Mouse (Mus musculus) heart, postnatal 0 days (tissue): ENCODE results near the gene Nmrk2. TPM values are rescaled to one million over a fixed set of nuclear protein-coding genes. Genes with fewer than 3 reads are reported as not detected.
"Not testable (repeated sequence)": the region's sequence is repeated elsewhere in the genome, so short reads cannot be mapped to it uniquely, and the experiment has no call there.

Experiments
- ATAC-seq: fragments of 200-750 bp; cut with Nextera tagmentation; 2 replicates; pipeline ENCODE4 v1.8.0; 2017; ENCODE audit warnings: low read depth, moderate number of reproducible peaks, moderate library complexity; ENCODE audit not compliant: insufficient read depth
- DNase-seq: peaks from one replicate; pipeline ENCODE4 v3.0.0-alpha.2; 2016; ENCODE audit warnings: low spot score
- H3K27ac ChIP-seq: fragments of 300-500 bp; sonication (generic); 2 replicates; pipeline ENCODE4 v1.5.1; 2014; ENCODE audit warnings: low read depth, mild to moderate bottlenecking
- H3K27me3 ChIP-seq: fragments of 300-500 bp; sonication (generic); 2 replicates; pipeline ENCODE4 v1.6.1; 2014; ENCODE audit warnings: low read length, mixed read lengths; ENCODE audit not compliant: control insufficient read depth, insufficient read depth
- H3K36me3 ChIP-seq: fragments of 300-500 bp; sonication (generic); replicated peaks from 2 replicates; pipeline ENCODE4 v1.6.1; 2014; ENCODE audit warnings: low read length, mixed read lengths; ENCODE audit not compliant: control insufficient read depth, insufficient read depth
- H3K4me1 ChIP-seq: fragments of 300-500 bp; sonication (generic); 2 replicates; pipeline ENCODE4 v1.6.1; 2014; ENCODE audit warnings: antibody characterized with exemption; ENCODE audit not compliant: control insufficient read depth, insufficient read depth
- H3K4me2 ChIP-seq: fragments of 300-500 bp; sonication (generic); 2 replicates; pipeline ENCODE4 v1.6.1; 2014; ENCODE audit warnings: low read depth, mild to moderate bottlenecking, low read length, moderate library complexity
- H3K4me3 ChIP-seq: fragments of 300-500 bp; sonication (generic); 2 replicates; pipeline ENCODE4 v1.5.1; 2014; ENCODE audit warnings: low read depth, low read length
- H3K9ac ChIP-seq: fragments of 300-500 bp; sonication (generic); replicated peaks from 2 replicates; pipeline ENCODE4 v1.6.1; 2014; ENCODE audit warnings: low read depth, low read length, mixed read lengths
- H3K9me3 ChIP-seq: fragments of 300-500 bp; sonication (generic); replicated peaks from 2 replicates; pipeline ENCODE4 v1.6.1; 2016; ENCODE audit warnings: low read length; ENCODE audit not compliant: control insufficient read depth
- CTCF ChIP-seq: IDR thresholded peaks from 2 replicates; pipeline ENCODE4 v1.5.1; 2016; ENCODE audit warnings: antibody characterized with exemption, control low read depth, low read depth
- EP300 ChIP-seq: IDR thresholded peaks from 2 replicates; pipeline ENCODE4 v1.6.1; 2016; ENCODE audit warnings: antibody characterized with exemption, low read depth
- WGBS: fragments of 180-500 bp; shearing (Covaris S2); extraction: QIAGEN DNeasy Blood & Tissue Kit; methylation state at CpG from one replicate; pipeline ENCODE4 v1.1.7; 2014; 5-methylcytosine and 5-hydroxymethylcytosine counted together
- polyA plus RNA-seq: library from polyadenylated mRNA; unstranded; fragments of >200 nt; fragmentation: Nextera tagmentation; extraction: Ambion mirVana; gene quantifications from 2 replicates; pipeline ENCODE4 v1.2.1, GENCODE M21; 2015
- total RNA-seq: library from RNA; depleted of rRNA; stranded (reverse); fragments of >200 nt; gene quantifications from 2 replicates; pipeline ENCODE4 v1.2.3, GENCODE M21; 2014; ENCODE audit warnings: low replicate concordance

Gene Nmrk2
- total and polyA plus RNA-seq, 2 experiments from 2014 or later: 14.2 to 35.2 TPM

DNA sequence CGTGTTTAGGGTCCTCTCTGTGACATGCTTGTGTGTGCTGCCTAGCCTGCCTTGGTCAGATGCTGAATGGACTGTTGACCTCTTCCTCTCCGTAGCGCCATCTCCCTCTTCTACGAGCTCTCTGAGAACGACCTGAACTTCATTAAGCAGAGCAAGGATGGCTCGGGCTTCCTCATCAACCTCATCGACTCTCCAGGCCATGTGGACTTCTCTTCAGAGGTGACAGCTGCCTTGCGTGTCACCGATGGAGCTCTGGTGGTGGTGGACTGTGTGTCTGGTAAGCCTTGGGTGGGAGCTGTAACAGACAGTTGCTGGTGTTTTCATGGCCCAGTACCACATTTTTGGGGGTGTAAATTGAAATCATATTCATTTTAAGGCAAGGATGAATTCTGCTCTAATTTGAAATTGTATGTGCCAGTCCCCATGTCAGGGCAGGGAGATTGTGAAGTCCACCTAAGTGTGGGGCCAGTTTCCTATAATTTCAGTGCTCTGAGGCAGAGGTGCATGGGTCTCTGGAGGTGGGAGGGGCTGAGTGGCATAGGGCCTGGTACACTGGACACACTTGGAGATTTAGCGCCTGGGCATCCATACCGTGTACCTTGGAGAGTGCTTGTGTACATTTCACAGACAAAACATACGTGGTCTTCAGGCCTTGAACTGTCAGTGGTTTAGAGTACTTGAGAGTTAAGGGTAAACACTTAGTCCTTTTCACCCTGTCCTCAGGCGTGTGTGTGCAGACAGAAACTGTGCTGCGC lies 23.7 kb downstream of the Nmrk2 start:
- Histone ChIP-seq H3K9me3 (no peaks in the 10 kb centered on the region), H3K36me3 (peaks cover 52% of the 10 kb centered on the region), H3K27ac (0 out of 2 replicates have a peak overlapping the region, but pooled peaks have one; percentile 95), H3K9ac (peak overlapping the region; percentile 96), H3K27me3 (no peaks in the 10 kb centered on the region), H3K4me2 (peak overlapping the region; percentile 89), H3K4me3 (peak overlapping the region; percentile 88), H3K4me1 (peaks cover 20% of the 10 kb centered on the region)
- DNase-seq: peak; percentile 5
- ATAC-seq: no peak
- no peak for TF ChIP-seq EP300
- TF ChIP-seq CTCF: no peak
- WGBS: 42% methylated on average over 14 of the region's 14 CpGs

DNA sequence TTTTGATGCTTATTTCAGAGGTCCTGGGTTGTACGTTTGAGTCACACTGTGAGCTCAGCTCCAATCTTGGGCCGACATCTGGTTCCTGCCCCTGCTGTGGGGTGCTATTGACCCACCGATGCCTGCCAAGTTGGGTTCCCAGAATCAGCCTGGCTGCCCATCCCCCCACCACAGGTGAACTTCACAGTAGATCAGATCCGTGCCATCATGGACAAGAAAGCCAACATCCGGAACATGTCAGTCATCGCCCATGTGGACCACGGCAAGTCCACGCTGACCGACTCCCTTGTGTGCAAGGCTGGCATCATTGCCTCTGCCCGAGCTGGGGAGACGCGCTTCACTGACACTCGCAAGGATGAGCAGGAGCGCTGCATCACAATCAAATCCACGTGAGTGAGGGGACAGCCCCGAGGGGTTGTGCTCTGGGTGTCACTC lies 24.3 kb downstream of the Nmrk2 start:
- TF ChIP-seq EP300 (no peak), CTCF (no peak)
- Histone ChIP-seq H3K27me3 (no peaks in the 10 kb centered on the region), H3K4me1 (peaks cover 20% of the 10 kb centered on the region), H3K9ac (peak overlapping the region; percentile 96), H3K4me3 (peak overlapping the region; percentile 88), H3K36me3 (peaks cover 52% of the 10 kb centered on the region), H3K4me2 (peak overlapping the region; percentile 89), H3K27ac (peak overlapping the region; percentile 95), H3K9me3 (no peaks in the 10 kb centered on the region)
- ATAC-seq (no peak), DNase-seq (peak; percentile 11)
- WGBS: 3% methylated on average over 16 of the region's 16 CpGs

DNA sequence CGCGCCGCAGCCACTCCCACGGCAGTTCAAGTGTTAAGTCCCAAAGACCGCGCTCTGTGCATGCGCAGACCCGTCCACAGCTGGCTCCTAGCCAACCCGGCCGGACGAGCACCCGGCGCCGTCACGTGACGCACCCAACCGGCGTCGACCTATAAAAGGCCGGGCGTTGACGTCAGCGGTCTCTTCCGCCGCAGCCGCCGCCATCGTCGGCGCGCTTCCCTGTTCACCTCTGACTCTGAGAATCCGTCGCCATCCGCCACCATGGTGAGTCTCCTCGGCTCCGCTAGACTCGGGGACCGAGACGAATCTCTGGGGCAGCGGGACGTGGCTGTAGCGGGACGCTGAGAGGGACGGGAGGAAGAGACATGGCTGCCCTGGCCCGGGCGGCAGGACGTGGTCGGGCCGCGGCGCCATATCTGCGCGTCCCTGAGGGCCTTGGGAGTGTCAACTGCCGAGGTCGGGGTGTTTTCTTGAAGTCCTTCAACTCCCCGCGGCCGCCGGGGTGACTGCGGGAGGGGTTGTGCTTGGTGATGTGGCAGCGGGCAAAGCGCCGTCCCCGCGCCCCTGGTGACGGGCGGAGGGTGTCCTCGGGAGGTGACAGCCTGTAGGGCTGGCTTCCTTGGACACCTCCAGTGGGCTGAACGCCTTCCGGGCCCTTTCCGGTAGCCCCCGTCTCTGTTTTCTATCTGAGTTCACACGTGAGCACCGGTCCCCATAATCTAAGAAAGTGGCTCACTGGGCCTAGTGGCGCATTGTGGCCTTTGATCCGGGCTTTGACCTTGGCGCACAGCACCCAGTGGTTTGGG lies 25.2 kb downstream of the Nmrk2 start, which contains the start of gene Eef2:
Eef2 (plus strand) TSS at position 166 of the 806 bp plus-strand sequence.
- no peaks in the 10 kb centered on the region for H3K27me3 ChIP-seq
- peak; percentile 95 for DNase-seq
- peaks cover 20% of the 10 kb centered on the region for H3K4me1 ChIP-seq
- peak within 1 kb of the TSS; percentile 88 for H3K4me3 ChIP-seq
- no peaks in the 10 kb centered on the region for H3K9me3 ChIP-seq
- peak within 1 kb of the TSS; percentile 96 for H3K9ac ChIP-seq
- TF ChIP-seq EP300 (peak; percentile 94), CTCF (no peak)
- H3K27ac ChIP-seq: peak within 1 kb of the TSS; percentile 95
- peaks cover 44% of the 10 kb centered on the region for H3K36me3 ChIP-seq
- under 1% methylated on average over 77 of the region's 77 CpGs for WGBS
- peak within 1 kb of the TSS; percentile 89 for H3K4me2 ChIP-seq
- peak; percentile 85 for ATAC-seq

GRCm38 (mm10) chr10:81175936-81176465 lies 25.9 kb downstream of the Nmrk2 start:
- Histone ChIP-seq H3K27ac (peak overlapping the region; percentile 95), H3K4me3 (peak overlapping the region; percentile 88), H3K36me3 (peaks cover 37% of the 10 kb centered on the region), H3K4me1 (peaks cover 20% of the 10 kb centered on the region), H3K27me3 (no peaks in the 10 kb centered on the region), H3K9ac (0 out of 2 replicates have a peak overlapping the region, but pooled peaks have one; percentile 8), H3K9me3 (no peaks in the 10 kb centered on the region), H3K4me2 (peak overlapping the region; percentile 56)
- DNase-seq: no peak
- no peak for TF ChIP-seq EP300
- no peak for TF ChIP-seq CTCF
- peak; percentile 4; the same call in 1 of the 2 replicates for ATAC-seq
- WGBS: 6% methylated on average over 13 of the region's 13 CpGs

GRCm38 (mm10) chr10:81175345-81175701 lies 26.5 kb downstream of the Nmrk2 start:
- peak overlapping the region; percentile 29 for H3K4me3 ChIP-seq
- H3K9me3 ChIP-seq, H3K27me3 ChIP-seq, ATAC-seq, DNase-seq, H3K9ac ChIP-seq: not testable (repeated sequence)
- H3K36me3 ChIP-seq: peaks cover 31% of the 10 kb centered on the region
- H3K4me1 ChIP-seq: peaks cover 20% of the 10 kb centered on the region
- peak overlapping the region; percentile 53 for H3K4me2 ChIP-seq
- H3K27ac ChIP-seq: peak overlapping the region; percentile 95
- 12% methylated on average over 4 of the region's 4 CpGs for WGBS
